19 mouse cellular contexts compared by ENCODE assay signal in genomic region chr14:93962677-93963049, GRCm38 (mm10).
DNase-seq lines count a peak whose midpoint lies in the region; ATAC-seq lines count a peak whose summit lies in the region.
"Had no signal": no experiment of that assay in that cellular context is flagged by ENCODE, and none has a peak within 500 bp of the region (broad histone marks: within the 10 kb centered on the region; RNA-seq: fewer than 3 reads in every experiment).

No protein-coding gene starts in this region.

- H3K36me3 ChIP-seq in hindbrain, embryonic 10.5 days: no peaks in the 10 kb centered on the region
- H3K36me3 ChIP-seq in midbrain, embryonic 14.5 days (ENCODE audit: control insufficient read depth, insufficient read depth, low read length): no peaks in the 10 kb centered on the region
- H3K36me3 ChIP-seq: embryonic facial prominence, embryonic 13.5 days; heart, embryonic 12.5 days had no signal

- no peak overlapping the region for H3K4me2 ChIP-seq in midbrain, embryonic 14.5 days (ENCODE audit: low read length)
- H3K4me2 ChIP-seq: embryonic facial prominence, embryonic 13.5 days; heart, embryonic 12.5 days had no signal

- H3K4me1 ChIP-seq in hindbrain, embryonic 10.5 days (replicated peaks): no peaks in the 10 kb centered on the region; the same call in 1 of the 2 replicates
- H3K4me1 ChIP-seq in midbrain, embryonic 14.5 days (ENCODE audit: control insufficient read depth, insufficient read depth, low read length): no peaks in the 10 kb centered on the region
- H3K4me1 ChIP-seq: embryonic facial prominence, embryonic 13.5 days; heart, embryonic 12.5 days had no signal

- 67% methylated on average over 2 of the region's 2 CpGs for WGBS in hindbrain, embryonic 10.5 days
- WGBS in midbrain, embryonic 14.5 days: 55% methylated on average over 2 of the region's 2 CpGs

- H3K4me3 ChIP-seq in hindbrain, embryonic 10.5 days: no peak overlapping the region
- no peak overlapping the region for H3K4me3 ChIP-seq in midbrain, embryonic 14.5 days (replicated peaks; ENCODE audit: low read depth, low read length)
- H3K4me3 ChIP-seq: embryonic facial prominence, embryonic 13.5 days; heart, embryonic 12.5 days had no signal

- ATAC-seq in midbrain, embryonic 14.5 days (ENCODE audit: low FRiP score, low TSS enrichment): peak; percentile 67; the same call in 1 of the 2 replicates

- no peak overlapping the region for H3K27ac ChIP-seq in hindbrain, embryonic 10.5 days
- H3K27ac ChIP-seq in midbrain, embryonic 14.5 days (replicated peaks; ENCODE audit: low read depth, low read length): no peak overlapping the region
- H3K27ac ChIP-seq: embryonic facial prominence, embryonic 13.5 days; macrophage had no signal

- peak; percentile 3 for DNase-seq in retina, postnatal 1 day
- DNase-seq in retina, embryonic 14.5 days (ENCODE audit: low spot score): no peak
- peak; percentile 2 for DNase-seq in hindbrain, embryonic 10.5 days (ENCODE audit: low spot score)
- DNase-seq in midbrain, embryonic 14.5 days: peak; percentile 21
- DNase-seq in frontal cortex, postnatal 14 days (ENCODE audit: low spot score in 2 of 2): no peak
- DNase-seq in ovary, postnatal 14 days (ENCODE audit: low spot score): no peak
- no peak for DNase-seq in left cerebral cortex, adult 9 months (ENCODE audit: low spot score in 2 of 2)
- DNase-seq: adrenal gland, postnatal 36 days; cerebellum, postnatal 25 days; gastrocnemius, postnatal 36 days; heart, postnatal 36 days; kidney, adult 18-20 months; kidney, postnatal 25 days; layer of hippocampus, adult 9-11 months; lung, adult 2 months had no signal

- H3K27me3 ChIP-seq in hindbrain, embryonic 10.5 days (ENCODE audit: insufficient read depth, poor library complexity, severe bottlenecking): no peaks in the 10 kb centered on the region
- no peaks in the 10 kb centered on the region for H3K27me3 ChIP-seq in midbrain, embryonic 14.5 days (ENCODE audit: control insufficient read depth, insufficient read depth, low read length)
- H3K27me3 ChIP-seq: CH12.LX; embryonic facial prominence, embryonic 13.5 days; heart, embryonic 12.5 days had no signal

- H3K9me3 ChIP-seq in hindbrain, embryonic 10.5 days: no peaks in the 10 kb centered on the region
- no peaks in the 10 kb centered on the region for H3K9me3 ChIP-seq in midbrain, embryonic 14.5 days (ENCODE audit: control insufficient read depth, low read length)
- H3K9me3 ChIP-seq: embryonic facial prominence, embryonic 13.5 days; heart, embryonic 12.5 days had no signal

- H3K9ac ChIP-seq in midbrain, embryonic 14.5 days (replicated peaks; ENCODE audit: low read length): no peak overlapping the region
- H3K9ac ChIP-seq: embryonic facial prominence, embryonic 13.5 days; heart, embryonic 12.5 days had no signal

Comparison
In these comparisons a context has a peak if more than half of its experiments do, and no peak if none do; other contexts are left out.
1. DNase-seq: peak in retina, postnatal 1 day (single experiment), hindbrain, embryonic 10.5 days (single experiment) and midbrain, embryonic 14.5 days (single experiment); none in retina, embryonic 14.5 days (single experiment), frontal cortex, postnatal 14 days (0 of 2), ovary, postnatal 14 days (single experiment) and left cerebral cortex, adult 9 months (0 of 2).